Mouse (Mus musculus): ENCODE results near the gene Armh3. TPM values are rescaled to one million over a fixed set of nuclear protein-coding genes. Genes with fewer than 3 reads are reported as not detected.

The Armh3 gene
- polyA plus RNA-seq, 1 experiment = 17.1 TPM

GRCm38 (mm10) chr19:45947764-45948163, 50.5 kb downstream of the Armh3 start:
- Histone ChIP-seq H3K4me1 (ENCODE audit: control insufficient read depth, insufficient read depth, low read length) (no peaks in the 10 kb centered on the region), H3K9ac (ENCODE audit: low read depth, poor library complexity, severe bottlenecking) (no peak overlapping the region), H3K4me3 (ENCODE audit: low read depth, low read length) (no peak overlapping the region), H3K9me3 (replicated peaks; ENCODE audit: control insufficient read depth, insufficient read depth, low read length, poor library complexity, severe bottlenecking) (no peaks in the 10 kb centered on the region), H3K27ac (ENCODE audit: insufficient read depth, low read length) (no peak overlapping the region), H3K36me3 (ENCODE audit: control insufficient read depth, insufficient read depth, low read length, poor library complexity, severe bottlenecking) (peaks cover 26% of the 10 kb centered on the region), H3K27me3 (ENCODE audit: control insufficient read depth, insufficient read depth, low read length, poor library complexity, severe bottlenecking) (no peaks in the 10 kb centered on the region)
- TF ChIP-seq EP300 (IDR thresholded peaks at IDR 0.05; ENCODE audit: insufficient read depth, low read depth, low read length) = no peak
- TF ChIP-seq CTCF (IDR thresholded peaks at IDR 0.05; ENCODE audit: low read depth, low read length) = no peak
- TF ChIP-seq POLR2A (IDR thresholded peaks at IDR 0.05; ENCODE audit: insufficient read depth, low read length) = no peak

DNA sequence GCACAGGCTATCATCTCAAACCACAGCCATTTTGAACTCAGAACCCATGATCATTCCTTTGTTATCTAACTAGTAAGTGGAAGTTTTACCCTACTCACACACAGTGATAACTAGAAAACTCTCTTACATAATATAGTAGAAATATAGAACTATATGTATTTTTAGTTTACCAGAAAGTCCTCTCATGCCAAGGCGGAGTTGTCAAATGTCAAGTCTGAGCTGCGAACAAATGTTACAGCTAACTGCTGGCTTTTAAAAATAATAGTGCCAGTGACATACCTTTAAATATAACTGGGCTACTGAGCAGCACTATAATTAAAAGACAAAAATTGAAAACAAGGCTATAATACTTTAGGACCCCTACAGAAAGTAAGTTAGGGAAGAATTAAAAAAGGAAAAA, 51.0 kb downstream of the Armh3 start:
- H3K36me3 ChIP-seq (ENCODE audit: control insufficient read depth, insufficient read depth, low read length, poor library complexity, severe bottlenecking) = peaks cover 24% of the 10 kb centered on the region
- no peak overlapping the region for H3K4me3 ChIP-seq (ENCODE audit: low read depth, low read length)
- H3K9ac ChIP-seq (ENCODE audit: low read depth, poor library complexity, severe bottlenecking) = no peak overlapping the region
- no peaks in the 10 kb centered on the region for H3K4me1 ChIP-seq (ENCODE audit: control insufficient read depth, insufficient read depth, low read length)
- no peaks in the 10 kb centered on the region for H3K9me3 ChIP-seq (replicated peaks; ENCODE audit: control insufficient read depth, insufficient read depth, low read length, poor library complexity, severe bottlenecking)
- TF ChIP-seq CTCF (IDR thresholded peaks at IDR 0.05; ENCODE audit: low read depth, low read length) = no peak
- TF ChIP-seq EP300 (IDR thresholded peaks at IDR 0.05; ENCODE audit: insufficient read depth, low read depth, low read length) = no peak
- no peaks in the 10 kb centered on the region for H3K27me3 ChIP-seq (ENCODE audit: control insufficient read depth, insufficient read depth, low read length, poor library complexity, severe bottlenecking)
- H3K27ac ChIP-seq (ENCODE audit: insufficient read depth, low read length) = no peak overlapping the region

DNA sequence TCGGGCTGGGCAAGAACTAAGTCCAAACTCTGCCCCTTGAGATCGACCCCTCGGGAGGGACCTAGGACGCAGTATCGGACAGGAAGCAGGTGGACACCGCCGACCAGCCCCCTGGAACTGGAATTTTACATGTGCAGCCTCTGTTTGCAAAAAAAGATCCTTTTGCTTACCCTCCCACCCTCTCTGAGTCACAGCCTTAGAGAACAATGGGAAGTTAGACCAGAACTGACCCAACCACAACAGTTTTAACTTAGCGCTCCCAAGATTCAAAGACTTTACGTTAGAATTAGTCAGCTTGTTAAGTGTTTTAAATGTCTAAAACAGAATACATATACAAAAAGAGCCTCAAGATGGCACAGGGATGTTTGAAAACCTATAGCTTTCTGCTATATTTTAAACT, 51.7 kb downstream of the Armh3 start:
- Histone ChIP-seq H3K27ac (ENCODE audit: insufficient read depth, low read length) (no peak overlapping the region), H3K27me3 (ENCODE audit: control insufficient read depth, insufficient read depth, low read length, poor library complexity, severe bottlenecking) (no peaks in the 10 kb centered on the region), H3K4me1 (ENCODE audit: control insufficient read depth, insufficient read depth, low read length) (no peaks in the 10 kb centered on the region), H3K4me3 (ENCODE audit: low read depth, low read length) (no peak overlapping the region), H3K9ac (ENCODE audit: low read depth, poor library complexity, severe bottlenecking) (no peak overlapping the region), H3K9me3 (replicated peaks; ENCODE audit: control insufficient read depth, insufficient read depth, low read length, poor library complexity, severe bottlenecking) (no peaks in the 10 kb centered on the region), H3K36me3 (ENCODE audit: control insufficient read depth, insufficient read depth, low read length, poor library complexity, severe bottlenecking) (peaks cover 19% of the 10 kb centered on the region)
- TF ChIP-seq CTCF (IDR thresholded peaks at IDR 0.05; ENCODE audit: low read depth, low read length) (no peak), POLR2A (IDR thresholded peaks at IDR 0.05; ENCODE audit: insufficient read depth, low read length) (no peak), EP300 (IDR thresholded peaks at IDR 0.05; ENCODE audit: insufficient read depth, low read depth, low read length) (no peak)

GRCm38 (mm10) chr19:45945986-45946385, 52.3 kb downstream of the Armh3 start:
- H3K36me3 ChIP-seq (ENCODE audit: control insufficient read depth, insufficient read depth, low read length, poor library complexity, severe bottlenecking) = peaks cover 17% of the 10 kb centered on the region
- no peak overlapping the region for H3K4me3 ChIP-seq (ENCODE audit: low read depth, low read length)

DNA sequence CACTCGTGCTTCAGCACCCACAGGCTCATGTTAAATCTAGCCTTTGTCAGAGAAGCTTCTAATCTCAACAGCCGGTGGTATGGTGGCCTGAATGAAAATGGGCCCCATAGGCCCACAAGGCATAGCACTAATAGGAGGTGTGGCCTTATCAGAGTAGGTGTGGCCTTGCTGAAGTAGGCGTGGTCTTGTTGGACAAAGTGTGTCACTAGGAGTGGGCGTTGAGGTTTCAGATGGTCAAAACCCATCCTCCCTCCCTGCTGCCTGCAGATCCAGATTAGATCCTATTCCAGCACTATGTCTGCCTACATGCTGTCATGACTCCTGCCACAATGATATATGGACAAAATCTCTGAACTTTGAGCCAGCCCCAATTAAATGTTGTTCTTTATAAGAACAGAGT, 54.5 kb downstream of the Armh3 start:
- no peak overlapping the region for H3K9ac ChIP-seq (ENCODE audit: low read depth, poor library complexity, severe bottlenecking)
- H3K27me3 ChIP-seq (ENCODE audit: control insufficient read depth, insufficient read depth, low read length, poor library complexity, severe bottlenecking) = no peaks in the 10 kb centered on the region
- no peaks in the 10 kb centered on the region for H3K4me1 ChIP-seq (ENCODE audit: control insufficient read depth, insufficient read depth, low read length)
- no peaks in the 10 kb centered on the region for H3K9me3 ChIP-seq (replicated peaks; ENCODE audit: control insufficient read depth, insufficient read depth, low read length, poor library complexity, severe bottlenecking)
- TF ChIP-seq EP300 (IDR thresholded peaks at IDR 0.05; ENCODE audit: insufficient read depth, low read depth, low read length) = no peak
- TF ChIP-seq CTCF (IDR thresholded peaks at IDR 0.05; ENCODE audit: low read depth, low read length) = no peak
- no peak for TF ChIP-seq POLR2A (IDR thresholded peaks at IDR 0.05; ENCODE audit: insufficient read depth, low read length)
- no peak overlapping the region for H3K4me3 ChIP-seq (ENCODE audit: low read depth, low read length)
- H3K27ac ChIP-seq (ENCODE audit: insufficient read depth, low read length) = no peak overlapping the region
- H3K36me3 ChIP-seq (ENCODE audit: control insufficient read depth, insufficient read depth, low read length, poor library complexity, severe bottlenecking) = peaks cover 16% of the 10 kb centered on the region

More at GRCm38 (mm10) chr19:45945986-45946385, 52.3 kb downstream of the Armh3 start:
- Histone ChIP-seq H3K9ac (ENCODE audit: low read depth, poor library complexity, severe bottlenecking) (no peak overlapping the region), H3K9me3 (replicated peaks; ENCODE audit: control insufficient read depth, insufficient read depth, low read length, poor library complexity, severe bottlenecking) (no peaks in the 10 kb centered on the region), H3K4me1 (ENCODE audit: control insufficient read depth, insufficient read depth, low read length) (no peaks in the 10 kb centered on the region), H3K27me3 (ENCODE audit: control insufficient read depth, insufficient read depth, low read length, poor library complexity, severe bottlenecking) (no peaks in the 10 kb centered on the region), H3K27ac (ENCODE audit: insufficient read depth, low read length) (no peak overlapping the region; the same call in 1 of the 2 replicates)
- TF ChIP-seq CTCF (IDR thresholded peaks at IDR 0.05; ENCODE audit: low read depth, low read length) (no peak), POLR2A (IDR thresholded peaks at IDR 0.05; ENCODE audit: insufficient read depth, low read length) (no peak)

DNA sequence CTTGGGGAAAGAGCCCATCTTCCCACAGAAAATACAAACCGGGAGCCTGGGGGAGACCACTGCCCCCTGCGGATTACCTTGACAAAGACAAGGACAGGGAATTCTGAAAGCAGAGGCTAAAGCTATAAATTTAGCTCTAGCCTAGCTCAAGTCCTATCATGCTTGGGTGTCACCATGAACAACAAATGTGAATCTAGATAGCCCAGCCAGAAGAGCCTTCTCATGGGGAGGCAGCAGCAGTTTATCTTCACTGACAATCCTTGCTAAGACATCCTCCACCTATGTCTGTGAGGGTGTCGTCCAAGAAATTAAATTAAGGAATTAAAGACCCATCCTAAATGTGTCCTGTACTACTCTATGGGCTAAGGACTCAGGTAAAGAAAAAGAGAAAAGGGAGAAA, 60.2 kb downstream of the Armh3 start:
- Histone ChIP-seq H3K27me3 (ENCODE audit: control insufficient read depth, insufficient read depth, low read length, poor library complexity, severe bottlenecking) (no peaks in the 10 kb centered on the region), H3K27ac (ENCODE audit: insufficient read depth, low read length) (no peak overlapping the region)

More for the DNA sequence above, 60.2 kb downstream of the Armh3 start:
- Histone ChIP-seq H3K4me3 (ENCODE audit: low read depth, low read length) (no peak overlapping the region), H3K9ac (ENCODE audit: low read depth, poor library complexity, severe bottlenecking) (no peak overlapping the region), H3K4me1 (ENCODE audit: control insufficient read depth, insufficient read depth, low read length) (no peaks in the 10 kb centered on the region), H3K9me3 (replicated peaks; ENCODE audit: control insufficient read depth, insufficient read depth, low read length, poor library complexity, severe bottlenecking) (no peaks in the 10 kb centered on the region), H3K36me3 (ENCODE audit: control insufficient read depth, insufficient read depth, low read length, poor library complexity, severe bottlenecking) (peaks cover 9% of the 10 kb centered on the region)
- TF ChIP-seq EP300 (IDR thresholded peaks at IDR 0.05; ENCODE audit: insufficient read depth, low read depth, low read length) (no peak), CTCF (IDR thresholded peaks at IDR 0.05; ENCODE audit: low read depth, low read length) (no peak), POLR2A (IDR thresholded peaks at IDR 0.05; ENCODE audit: insufficient read depth, low read length) (no peak)

Measured in ES-Bruce4 (cell line).